Mouse (Mus musculus) liver, embryonic 16.5 days (tissue): Measurements from ENCODE around the gene Tubb5. TPM values are rescaled to one million over a fixed set of nuclear protein-coding genes. Genes with fewer than 3 reads are reported as not detected.

Source experiments
- ATAC-seq: fragments of 200-750 bp; cut with Nextera tagmentation; 2 replicates; pipeline ENCODE4 v1.8.0; 2017; ENCODE audit warnings: low read depth, mild to moderate bottlenecking, moderate number of reproducible peaks, moderate library complexity
- H3K27ac ChIP-seq: fragments of 300-500 bp; sonication (generic); 2 replicates; pipeline ENCODE4 v1.5.1; 2014; ENCODE audit warnings: mild to moderate bottlenecking, low read length
- H3K27me3 ChIP-seq: fragments of 300-500 bp; sonication (generic); 2 replicates; pipeline ENCODE4 v1.6.1; 2014; ENCODE audit warnings: low read depth, low read length, mixed read lengths; ENCODE audit not compliant: control insufficient read depth, insufficient read depth
- H3K36me3 ChIP-seq: fragments of 300-500 bp; sonication (generic); 2 replicates; pipeline ENCODE4 v1.6.1; 2014; ENCODE audit warnings: mild to moderate bottlenecking; ENCODE audit not compliant: control insufficient read depth, insufficient read depth
- H3K4me1 ChIP-seq: fragments of 300-500 bp; sonication (generic); 2 replicates; pipeline ENCODE4 v1.6.1; 2014; ENCODE audit warnings: low read depth, low read length, mixed read lengths; ENCODE audit not compliant: control insufficient read depth
- H3K4me2 ChIP-seq: fragments of 300-500 bp; sonication (generic); 2 replicates; pipeline ENCODE4 v1.6.1; 2014; ENCODE audit warnings: low read depth, low read length, mixed read lengths
- H3K4me3 ChIP-seq: fragments of 300-500 bp; sonication (generic); 2 replicates; pipeline ENCODE4 v1.5.1; 2014; ENCODE audit warnings: low read depth, mild to moderate bottlenecking, low read length
- H3K9ac ChIP-seq: fragments of 300-500 bp; sonication (generic); 2 replicates; pipeline ENCODE4 v1.6.1; 2014; ENCODE audit warnings: low read depth, low read length
- H3K9me3 ChIP-seq: fragments of 300-500 bp; sonication (generic); replicated peaks from 2 replicates; pipeline ENCODE4 v1.6.1; 2016; ENCODE audit warnings: low read length; ENCODE audit not compliant: control insufficient read depth
- WGBS: fragments of 180-500 bp; shearing (Covaris S2); extraction: QIAGEN DNeasy Blood & Tissue Kit; methylation state at CpG from one replicate; pipeline ENCODE4 v1.1.7; 2014; ENCODE audit not compliant: insufficient replicate concordance; 5-methylcytosine and 5-hydroxymethylcytosine counted together
- polyA plus RNA-seq: library from polyadenylated mRNA; unstranded; fragments of >200 nt; fragmentation: Nextera tagmentation; extraction: Ambion mirVana; gene quantifications from 2 replicates; pipeline ENCODE4 v1.2.1, GENCODE M21; 2015

Gene Tubb5
- polyA plus RNA-seq, 1 experiment from 2014 or later, result 328 TPM

GRCm38 (mm10) chr17:35870151-35870883, 32.2 kb upstream of the Tubb5 start:
- Histone ChIP-seq H3K27me3 (peaks cover 48% of the 10 kb centered on the region), H3K4me1 (peaks cover 39% of the 10 kb centered on the region), H3K27ac (peak overlapping the region; percentile 78), H3K9ac (no peak overlapping the region), H3K9me3 (peaks cover 2% of the 10 kb centered on the region; the same call in 1 of the 2 replicates), H3K36me3 (peaks cover 3% of the 10 kb centered on the region; the same call in 1 of the 2 replicates), H3K4me2 (peak overlapping the region; percentile 42), H3K4me3 (peak overlapping the region; percentile 57)
- peak; percentile 20 for ATAC-seq
- 19% methylated on average over 9 of the region's 9 CpGs for WGBS

- Histone ChIP-seq H3K4me2 (peak overlapping the region; percentile 42), H3K36me3 (peaks cover 3% of the 10 kb centered on the region; the same call in 1 of the 2 replicates), H3K4me1 (peaks cover 40% of the 10 kb centered on the region), H3K9me3 (peaks cover 2% of the 10 kb centered on the region; the same call in 1 of the 2 replicates), H3K4me3 (peak overlapping the region; percentile 57), H3K27me3 (peaks cover 56% of the 10 kb centered on the region), H3K27ac (peak overlapping the region; percentile 78), H3K9ac (peak overlapping the region; percentile 54)
- peak; percentile 68 for ATAC-seq
- 8% methylated on average over 7 of the region's 7 CpGs for WGBS
Measured at GRCm38 (mm10) chr17:35869346-35870067, 31.4 kb upstream of the Tubb5 start.

- 3% methylated on average over 7 of the region's 7 CpGs for WGBS
- Histone ChIP-seq H3K9me3 (peaks cover 2% of the 10 kb centered on the region; the same call in 1 of the 2 replicates), H3K4me3 (peak overlapping the region; percentile 57), H3K4me1 (peaks cover 35% of the 10 kb centered on the region), H3K4me2 (peak overlapping the region; percentile 42), H3K27me3 (peaks cover 62% of the 10 kb centered on the region), H3K27ac (peak overlapping the region; percentile 78), H3K9ac (peak overlapping the region; percentile 54), H3K36me3 (peaks cover 3% of the 10 kb centered on the region; the same call in 1 of the 2 replicates)
- ATAC-seq, result no peak
Measured at GRCm38 (mm10) chr17:35868961-35869345, 30.8 kb upstream of the Tubb5 start.

GRCm38 (mm10) chr17:35868165-35868820, 30.2 kb upstream of the Tubb5 start:
- H3K27me3 ChIP-seq, result peaks cover 62% of the 10 kb centered on the region
- H3K27ac ChIP-seq, result peak overlapping the region; percentile 78
- peaks cover 28% of the 10 kb centered on the region for H3K4me1 ChIP-seq
- H3K9ac ChIP-seq, result peak overlapping the region; percentile 54
- 11% methylated on average over 17 of the region's 17 CpGs for WGBS
- H3K4me2 ChIP-seq, result peak overlapping the region; percentile 42
- peaks cover 2% of the 10 kb centered on the region; the same call in 1 of the 2 replicates for H3K9me3 ChIP-seq
- H3K36me3 ChIP-seq, result peaks cover 3% of the 10 kb centered on the region; the same call in 1 of the 2 replicates
- no peak for ATAC-seq
- peak overlapping the region; percentile 57 for H3K4me3 ChIP-seq

GRCm38 (mm10) chr17:35866911-35867890, 29.1 kb upstream of the Tubb5 start:
- 5% methylated on average over 26 of the region's 26 CpGs for WGBS
- H3K27ac ChIP-seq, result peak overlapping the region; percentile 78
- H3K4me3 ChIP-seq, result peak overlapping the region; percentile 57
- peaks cover 3% of the 10 kb centered on the region; the same call in 1 of the 2 replicates for H3K36me3 ChIP-seq
- peak overlapping the region; percentile 52 for H3K9ac ChIP-seq
- peak overlapping the region; percentile 79 for H3K4me2 ChIP-seq
- H3K27me3 ChIP-seq, result peaks cover 62% of the 10 kb centered on the region
- peaks cover 2% of the 10 kb centered on the region; the same call in 1 of the 2 replicates for H3K9me3 ChIP-seq
- peaks cover 24% of the 10 kb centered on the region for H3K4me1 ChIP-seq
- ATAC-seq, result no peak

- H3K27ac ChIP-seq, result peak overlapping the region; percentile 78
- H3K9ac ChIP-seq, result peak overlapping the region; percentile 52
Measured at GRCm38 (mm10) chr17:35866281-35866831, 28.2 kb upstream of the Tubb5 start.

GRCm38 (mm10) chr17:35865481-35866280, 27.6 kb upstream of the Tubb5 start, which contains the start of gene Ppp1r18:
TSS of gene Ppp1r18 (plus strand) at chr17:35865593.
- H3K4me3 ChIP-seq, result peak within 1 kb of the TSS; percentile 57
- H3K36me3 ChIP-seq, result no peaks in the 10 kb centered on the region
- WGBS, result under 1% methylated on average over 45 of the region's 48 CpGs
- no peak for ATAC-seq
- peaks cover 61% of the 10 kb centered on the region for H3K27me3 ChIP-seq
- no peaks in the 10 kb centered on the region for H3K9me3 ChIP-seq
- peaks cover 29% of the 10 kb centered on the region for H3K4me1 ChIP-seq
- peak within 1 kb of the TSS; percentile 79 for H3K4me2 ChIP-seq
- peak within 1 kb of the TSS; percentile 78 for H3K27ac ChIP-seq
- peak within 1 kb of the TSS; percentile 52 for H3K9ac ChIP-seq

More at GRCm38 (mm10) chr17:35866281-35866831, 28.2 kb upstream of the Tubb5 start:
- H3K36me3 ChIP-seq, result peaks cover 3% of the 10 kb centered on the region; the same call in 1 of the 2 replicates
- H3K4me2 ChIP-seq, result peak overlapping the region; percentile 79
- H3K9me3 ChIP-seq, result peaks cover 2% of the 10 kb centered on the region; the same call in 1 of the 2 replicates
- peak; percentile 10; the same call in 1 of the 2 replicates for ATAC-seq
- WGBS, result 0% methylated on average over 37 of the region's 38 CpGs
- peaks cover 62% of the 10 kb centered on the region for H3K27me3 ChIP-seq
- peaks cover 27% of the 10 kb centered on the region for H3K4me1 ChIP-seq
- H3K4me3 ChIP-seq, result peak overlapping the region; percentile 57
